Mouse (Mus musculus): ENCODE results near the gene Ppil4. TPM values are rescaled to one million over a fixed set of nuclear protein-coding genes. Genes with fewer than 3 reads are reported as not detected.

Ppil4 gene
- polyA plus RNA-seq, 2 experiments, result 21.3 to 34.7 TPM

- Histone ChIP-seq H3K36me3 (ENCODE audit: control insufficient read depth, insufficient read depth, low read length) (no peaks in the 10 kb centered on the region), H3K4me3 (replicated peaks; ENCODE audit: low read length) (no peak overlapping the region), H3K27ac (replicated peaks; ENCODE audit: low read depth, low read length) (no peak overlapping the region), H3K9me3 (ENCODE audit: control insufficient read depth, low read length) (no peaks in the 10 kb centered on the region), H3K4me1 (ENCODE audit: control insufficient read depth, insufficient read depth, low read length) (peaks cover 6% of the 10 kb centered on the region; the same call in 1 of the 2 replicates), H3K27me3 (ENCODE audit: control insufficient read depth, insufficient read depth, low read length) (peaks cover 21% of the 10 kb centered on the region; the same call in 1 of the 2 replicates), H3K9ac (ENCODE audit: low read depth, low read length, severe bottlenecking) (no peak overlapping the region), H3K4me2 (replicated peaks; ENCODE audit: low read depth, low read length, severe bottlenecking) (no peak overlapping the region)
- DNase-seq (ENCODE audit: low spot score), result no peak
- ATAC-seq (ENCODE audit: low FRiP score, low read depth), result no peak
- WGBS, result 61% methylated on average over 5 of the region's 5 CpGs
- TF ChIP-seq POLR2A (IDR thresholded peaks at IDR 0.05; ENCODE audit: borderline replicate concordance, extremely low read depth, insufficient read depth, insufficient read length), result no peak
Observed at GRCm38 (mm10) chr10:7871381-7872020, 78.8 kb downstream of the Ppil4 start.

Small RNA genes within 50 kb of the gene (microRNA-seq; reads per million reads assigned to microRNA genes)
- 1.6 reads per million for gene Mir5104

Other genes with a start within 250 kb of the Ppil4 start
- 1.8 and 2.1 TPM in 2 replicates for gene Lrp11, start 203.1 kb upstream of the Ppil4 start, polyA plus RNA-seq (2012; rRNA removed)
- gene Lrp11, start 203.1 kb upstream of the Ppil4 start, polyA plus RNA-seq (2014; fragmentation: Nextera tagmentation; extraction: Ambion mirVana), result 1.3 and 2.0 TPM in 2 replicates
- 34.7 and 36.8 TPM in 2 replicates for gene Nup43, start 125.4 kb upstream of the Ppil4 start, polyA plus RNA-seq (2012; rRNA removed)
- gene Nup43, start 125.4 kb upstream of the Ppil4 start, polyA plus RNA-seq (2014; fragmentation: Nextera tagmentation; extraction: Ambion mirVana), result 47.1 and 49.1 TPM in 2 replicates
- gene Pcmt1, start 111.8 kb upstream of the Ppil4 start, polyA plus RNA-seq (2012; rRNA removed), result 52.1 and 66.5 TPM in 2 replicates
- 115 and 125 TPM in 2 replicates for gene Pcmt1, start 111.8 kb upstream of the Ppil4 start, polyA plus RNA-seq (2014; fragmentation: Nextera tagmentation; extraction: Ambion mirVana)
- gene Lats1, start 111.7 kb upstream of the Ppil4 start, polyA plus RNA-seq (2012; rRNA removed), result 21.5 and 24.0 TPM in 2 replicates
- 12.0 and 14.0 TPM in 2 replicates for gene Lats1, start 111.7 kb upstream of the Ppil4 start, polyA plus RNA-seq (2014; fragmentation: Nextera tagmentation; extraction: Ambion mirVana)
- gene Katna1, start 66.9 kb upstream of the Ppil4 start, polyA plus RNA-seq (2012; rRNA removed), result 16.6 and 22.7 TPM in 2 replicates
- gene Katna1, start 66.9 kb upstream of the Ppil4 start, polyA plus RNA-seq (2014; fragmentation: Nextera tagmentation; extraction: Ambion mirVana), result 58.4 and 59.8 TPM in 2 replicates
- gene Ginm1, start 67 bp upstream of the Ppil4 start, polyA plus RNA-seq (2012; rRNA removed), result 43.9 and 49.2 TPM in 2 replicates
- 86.2 and 86.4 TPM in 2 replicates for gene Ginm1, start 67 bp upstream of the Ppil4 start, polyA plus RNA-seq (2014; fragmentation: Nextera tagmentation; extraction: Ambion mirVana)
- gene Zc3h12d, start 39.6 kb downstream of the Ppil4 start, polyA plus RNA-seq (2012; rRNA removed), result 0.38 and 0.46 TPM in 2 replicates
- gene Zc3h12d, start 39.6 kb downstream of the Ppil4 start, polyA plus RNA-seq (2014; fragmentation: Nextera tagmentation; extraction: Ambion mirVana), result 0.17 and 0.19 TPM in 2 replicates
- 75.3 and 94.7 TPM in 2 replicates for gene Tab2, start 163.3 kb downstream of the Ppil4 start, polyA plus RNA-seq (2012; rRNA removed)
- gene Tab2, start 163.3 kb downstream of the Ppil4 start, polyA plus RNA-seq (2014; fragmentation: Nextera tagmentation; extraction: Ambion mirVana), result 36.2 and 39.4 TPM in 2 replicates

All from limb, embryonic 14.5 days (tissue).